Mouse (Mus musculus) embryonic stem cell, embryonic (primary cell): ENCODE measurements around the gene G530012D18Rik.
"Not testable (repeated sequence)": the region's sequence is repeated elsewhere in the genome, so short reads cannot be mapped to it uniquely, and the experiment has no call there.

ENCODE experiments used
- CTCF ChIA-PET, 4 experiments: fragments of 300-600 bp in 2 of 4; fragments of 350-600 bp in 2 of 4; sonication (Branson Sonifier 250); formaldehyde crosslinking; loops; one replicate each; lab custom pipeline; 2022; ENCODE audit warnings: inconsistent platforms in 2 of 4; lab: Charles Lee
- POLR2A ChIA-PET, 4 experiments: fragments of 300-600 bp in 2 of 4; fragments of 350-600 bp in 2 of 4; sonication (Branson Sonifier 250); formaldehyde crosslinking; loops; one replicate each; lab custom pipeline; 2022; ENCODE audit warnings: antibody characterized with exemption in 4 of 4, inconsistent platforms in 1 of 4; lab: Charles Lee

G530012D18Rik gene

GRCm38 (mm10) chr1:85575376-85575775 is at the start of gene G530012D18Rik:
G530012D18Rik (plus strand) TSS chr1:85575676.
- POLR2A ChIA-PET, CTCF ChIA-PET: not testable (repeated sequence)

GRCm38 (mm10) chr1:85526401-85526800 is 49.1 kb upstream of the G530012D18Rik start:
- CTCF ChIA-PET, POLR2A ChIA-PET: not testable (repeated sequence)

- CTCF ChIA-PET, POLR2A ChIA-PET: not testable (repeated sequence)
These were observed 46.9 kb upstream of the G530012D18Rik start for GRCm38 (mm10) chr1:85528451-85529110.

- POLR2A ChIA-PET, result not testable (repeated sequence)
These were observed 31.7 kb upstream of the G530012D18Rik start for GRCm38 (mm10) chr1:85543818-85544217.

GRCm38 (mm10) chr1:85546442-85546841 is 29.0 kb upstream of the G530012D18Rik start:
- POLR2A ChIA-PET, CTCF ChIA-PET: not testable (repeated sequence)

More at GRCm38 (mm10) chr1:85543818-85544217, 31.7 kb upstream of the G530012D18Rik start:
- CTCF ChIA-PET, result not testable (repeated sequence)

- CTCF ChIA-PET, POLR2A ChIA-PET: not testable (repeated sequence)
These were observed 20.2 kb upstream of the G530012D18Rik start for GRCm38 (mm10) chr1:85555261-85555660.

GRCm38 (mm10) chr1:85573554-85573953 is 1.9 kb upstream of the G530012D18Rik start:
- CTCF ChIA-PET, result interaction anchor here in 1 of 4 experiments (0.5 kb wide), 1 partner anchor 326 kb away, joined by 3 read pairs; no protein-coding TSS in a partner anchor
- POLR2A ChIA-PET, result not testable (repeated sequence)

- CTCF ChIA-PET, POLR2A ChIA-PET: not testable (repeated sequence)
These were observed 3.0 kb downstream of the G530012D18Rik start for GRCm38 (mm10) chr1:85578372-85579010.

GRCm38 (mm10) chr1:85579199-85580147 is 4.0 kb downstream of the G530012D18Rik start:
- POLR2A ChIA-PET, CTCF ChIA-PET: not testable (repeated sequence)

- POLR2A ChIA-PET, CTCF ChIA-PET: not testable (repeated sequence)
These were observed 4.7 kb downstream of the G530012D18Rik start for GRCm38 (mm10) chr1:85580148-85580534.

- CTCF ChIA-PET, POLR2A ChIA-PET: not testable (repeated sequence)
These were observed 5.1 kb downstream of the G530012D18Rik start for GRCm38 (mm10) chr1:85580578-85580977.

GRCm38 (mm10) chr1:85581518-85581917 is 6.0 kb downstream of the G530012D18Rik start:
- POLR2A ChIA-PET, CTCF ChIA-PET: not testable (repeated sequence)

GRCm38 (mm10) chr1:85588697-85589096 is 13.2 kb downstream of the G530012D18Rik start:
- ChIA-PET CTCF (interaction anchor here in 2 of 4 experiments (1.0 to 1.3 kb wide), 1 partner anchor 308 kb away, joined by 3 read pairs; no protein-coding TSS in a partner anchor), POLR2A (interaction anchor here in 1 of 4 experiments (1.3 kb wide), 1 partner anchor 308 kb away, joined by 5 read pairs; no protein-coding TSS in a partner anchor)

GRCm38 (mm10) chr1:85592526-85592925 is 17.1 kb downstream of the G530012D18Rik start:
- CTCF ChIA-PET, result not testable (repeated sequence)
- POLR2A ChIA-PET, result interaction anchor here in 2 of 4 experiments (1.0 to 1.1 kb wide), 2 partner anchors 315 kb away, joined by 7 to 10 read pairs; no protein-coding TSS in a partner anchor

GRCm38 (mm10) chr1:85598271-85599012 is 23.0 kb downstream of the G530012D18Rik start, which contains the start of gene Sp110:
Sp110 (minus strand) TSS chr1:85598817.
- CTCF ChIA-PET, POLR2A ChIA-PET: not testable (repeated sequence)

- POLR2A ChIA-PET, CTCF ChIA-PET: not testable (repeated sequence)
These were observed 24.6 kb downstream of the G530012D18Rik start, which contains the start of gene Sp140 for GRCm38 (mm10) chr1:85600078-85600477. Sp140 (plus strand) TSS chr1:85600378.

- POLR2A ChIA-PET, CTCF ChIA-PET: not testable (repeated sequence)
These were observed 25.3 kb downstream of the G530012D18Rik start for GRCm38 (mm10) chr1:85600794-85601193.

- POLR2A ChIA-PET, CTCF ChIA-PET: not testable (repeated sequence)
These were observed 28.9 kb downstream of the G530012D18Rik start for GRCm38 (mm10) chr1:85604341-85604740.

- CTCF ChIA-PET, POLR2A ChIA-PET: not testable (repeated sequence)
These were observed 32.9 kb downstream of the G530012D18Rik start for GRCm38 (mm10) chr1:85608361-85608760.
